Mouse (Mus musculus) C2C12 (cell line): ENCODE data around the gene Kalrn. TPM values are rescaled to one million over a fixed set of nuclear protein-coding genes. Genes with fewer than 3 reads are reported as not detected.

Source experiments
- H3K27me3 ChIP-seq: one replicate; pipeline ENCODE4 v1.6.1; 2011; ENCODE audit not compliant: control insufficient read depth, insufficient read depth, insufficient read length
- H3K36me3 ChIP-seq: one replicate; pipeline ENCODE4 v1.6.1; 2011; ENCODE audit not compliant: control insufficient read depth, insufficient read depth
- H3K4me3 ChIP-seq: one replicate; pipeline ENCODE4 v1.5.1; 2011; ENCODE audit warnings: mild to moderate bottlenecking, control low read depth; ENCODE audit not compliant: poor library complexity, insufficient read depth, severe bottlenecking
- H3K79me2 ChIP-seq: one replicate; pipeline ENCODE4 v1.6.1; 2011; ENCODE audit not compliant: control insufficient read depth, insufficient read depth
- H3K79me3 ChIP-seq: one replicate; pipeline ENCODE4 v1.6.1; 2011; ENCODE audit warnings: low read depth, control low read depth
- H3ac ChIP-seq: one replicate; pipeline ENCODE3; 2011; ENCODE audit warnings: low read depth; ENCODE audit not compliant: control insufficient read depth, insufficient read length
- CEBPB ChIP-seq: IDR thresholded peaks from one replicate; pipeline ENCODE4 v1.6.1; 2011; ENCODE audit warnings: low read depth, mild to moderate bottlenecking, control low read depth, moderate library complexity
- CTCF ChIP-seq: IDR thresholded peaks from one replicate; pipeline ENCODE4 v1.5.1; 2011; ENCODE audit not compliant: control insufficient read depth, insufficient read depth, insufficient read length
- FOSL1 ChIP-seq: IDR thresholded peaks from one replicate; pipeline ENCODE4 v1.8.0; 2011; ENCODE audit warnings: mild to moderate bottlenecking, low read length; ENCODE audit not compliant: poor library complexity, insufficient read depth, severe bottlenecking
- MAX ChIP-seq: IDR thresholded peaks from one replicate; pipeline ENCODE4 v1.6.1; 2011; ENCODE audit warnings: mild to moderate bottlenecking, control low read depth
- MYOD1 ChIP-seq: IDR thresholded peaks from one replicate; pipeline ENCODE4 v1.6.1; 2011; ENCODE audit warnings: low read depth; ENCODE audit not compliant: control insufficient read depth, insufficient read length
- MYOG ChIP-seq: IDR thresholded peaks from one replicate; pipeline ENCODE4 v1.6.1; 2011; ENCODE audit not compliant: control insufficient read depth, insufficient read length; ENCODE audit errors: extremely low read depth
- USF1 ChIP-seq: IDR thresholded peaks from one replicate; pipeline ENCODE4 v1.6.1; 2011; ENCODE audit warnings: low read depth, mild to moderate bottlenecking, control low read depth, moderate library complexity
- polyA plus RNA-seq: library from polyadenylated mRNA; unstranded; fragments of >200 nt; fragmentation: generic; extraction: Trizol; gene quantifications from one replicate; pipeline ENCODE4 v1.2.1, GENCODE M21; 2012; ENCODE audit warnings: missing spikeins

Gene Kalrn
- polyA plus RNA-seq, 1 experiment = 8.6 TPM

- H3K4me3 ChIP-seq = no peak overlapping the region
- no peaks in the 10 kb centered on the region for H3K79me3 ChIP-seq
- no peaks in the 10 kb centered on the region for H3K36me3 ChIP-seq
- TF ChIP-seq MYOD1 = no peak
- no peak for TF ChIP-seq USF1
- no peak for TF ChIP-seq MAX
- TF ChIP-seq FOSL1 = no peak
- no peak for TF ChIP-seq CEBPB
- no peak for TF ChIP-seq MYOG
- no peak for TF ChIP-seq CTCF
- H3K79me2 ChIP-seq = no peaks in the 10 kb centered on the region
- H3K27me3 ChIP-seq = no peaks in the 10 kb centered on the region
- H3ac ChIP-seq = no peak overlapping the region
Observed at GRCm38 (mm10) chr16:34241936-34242729, 331.2 kb downstream of the Kalrn start.

- H3K36me3 ChIP-seq = no peaks in the 10 kb centered on the region
- H3K79me3 ChIP-seq = no peaks in the 10 kb centered on the region
- H3K4me3 ChIP-seq = no peak overlapping the region
- no peaks in the 10 kb centered on the region for H3K27me3 ChIP-seq
- no peak overlapping the region for H3ac ChIP-seq
- TF ChIP-seq MYOG (no peak), CEBPB (no peak), USF1 (no peak), MYOD1 (no peak), CTCF (no peak), FOSL1 (no peak), MAX (no peak)
- H3K79me2 ChIP-seq = no peaks in the 10 kb centered on the region
Observed at GRCm38 (mm10) chr16:34239618-34240017, 333.7 kb downstream of the Kalrn start.

GRCm38 (mm10) chr16:34236898-34237611 lies 336.3 kb downstream of the Kalrn start:
- H3K36me3 ChIP-seq = no peaks in the 10 kb centered on the region
- no peaks in the 10 kb centered on the region for H3K27me3 ChIP-seq
- H3K79me2 ChIP-seq = no peaks in the 10 kb centered on the region
- TF ChIP-seq MYOG = no peak
- TF ChIP-seq CTCF = no peak
- TF ChIP-seq USF1 = no peak
- TF ChIP-seq FOSL1 = no peak
- TF ChIP-seq MAX = no peak
- no peak for TF ChIP-seq MYOD1
- no peak for TF ChIP-seq CEBPB
- no peak overlapping the region for H3K4me3 ChIP-seq
- no peaks in the 10 kb centered on the region for H3K79me3 ChIP-seq
- H3ac ChIP-seq = no peak overlapping the region

GRCm38 (mm10) chr16:34235086-34235485 lies 338.2 kb downstream of the Kalrn start:
- H3K4me3 ChIP-seq = no peak overlapping the region
- H3K27me3 ChIP-seq = no peaks in the 10 kb centered on the region

GRCm38 (mm10) chr16:34231952-34232351 lies 341.4 kb downstream of the Kalrn start:
- H3K4me3 ChIP-seq = no peak overlapping the region
- no peaks in the 10 kb centered on the region for H3K27me3 ChIP-seq
- H3K36me3 ChIP-seq = no peaks in the 10 kb centered on the region
- H3K79me2 ChIP-seq = no peaks in the 10 kb centered on the region
- no peak overlapping the region for H3ac ChIP-seq
- TF ChIP-seq MAX (no peak), FOSL1 (no peak), MYOG (no peak), CTCF (no peak), MYOD1 (no peak), USF1 (no peak), CEBPB (no peak)
- H3K79me3 ChIP-seq = no peaks in the 10 kb centered on the region

More at GRCm38 (mm10) chr16:34235086-34235485, 338.2 kb downstream of the Kalrn start:
- Histone ChIP-seq H3K36me3 (no peaks in the 10 kb centered on the region), H3K79me3 (no peaks in the 10 kb centered on the region), H3K79me2 (no peaks in the 10 kb centered on the region), H3ac (no peak overlapping the region)
- TF ChIP-seq CTCF = no peak
- no peak for TF ChIP-seq USF1
- TF ChIP-seq MYOG = no peak
- TF ChIP-seq CEBPB = no peak
- no peak for TF ChIP-seq MAX
- TF ChIP-seq FOSL1 = no peak
- no peak for TF ChIP-seq MYOD1

GRCm38 (mm10) chr16:34231146-34231545 lies 342.2 kb downstream of the Kalrn start:
- H3K79me2 ChIP-seq = no peaks in the 10 kb centered on the region
- TF ChIP-seq CEBPB = no peak
- no peak for TF ChIP-seq MYOD1
- no peak for TF ChIP-seq MAX
- TF ChIP-seq FOSL1 = no peak
- no peak for TF ChIP-seq USF1
- no peak for TF ChIP-seq CTCF
- TF ChIP-seq MYOG = no peak
- no peaks in the 10 kb centered on the region for H3K79me3 ChIP-seq
- no peak overlapping the region for H3ac ChIP-seq
- H3K27me3 ChIP-seq = no peaks in the 10 kb centered on the region
- H3K36me3 ChIP-seq = no peaks in the 10 kb centered on the region
- H3K4me3 ChIP-seq = no peak overlapping the region
